Mouse (Mus musculus) left cerebral cortex, postnatal 25 days (tissue): ENCODE results near the gene Eif4g2. TPM values are rescaled to one million over a fixed set of nuclear protein-coding genes. Genes with fewer than 3 reads are reported as not detected.

Experiments
- DNase-seq, 2 experiments: peaks; one replicate each; pipeline ENCODE4 v3.0.0; 2022; ENCODE audit warnings: low spot score in 2 of 2, mixed read lengths in 1 of 2
- intact Hi-C: fragments of 180-260 bp; cut with DNase I; formaldehyde crosslinking; loops from one replicate; pipeline ENCODE4 v1.15.1; 2025
- total RNA-seq, 2 experiments: library from RNA; stranded (reverse); gene quantifications; 2 replicates each; pipeline ENCODE4 v1.2.3; 2021

Eif4g2 gene
- total RNA-seq, 2 experiments from 2014 or later = 667 to 689 TPM

- intact Hi-C loops = loop anchor here (5.0 kb wide), 1 partner anchor 33 kb away; no protein-coding TSS in a partner anchor
- DNase-seq = no peak
Observed at GRCm38 (mm10) chr7:111075288-111075687, 7.5 kb downstream of the Eif4g2 start.

GRCm38 (mm10) chr7:111072410-111072809, 10.4 kb downstream of the Eif4g2 start:
- no peak for DNase-seq
- intact Hi-C loops = no loop called here

- intact Hi-C loops = no loop called here
- DNase-seq = no peak
Observed at GRCm38 (mm10) chr7:111070167-111070496, 12.7 kb downstream of the Eif4g2 start.

GRCm38 (mm10) chr7:111069439-111070166, 13.2 kb downstream of the Eif4g2 start:
- no peak for DNase-seq
- intact Hi-C loops = no loop called here

GRCm38 (mm10) chr7:111068181-111068580, 14.6 kb downstream of the Eif4g2 start:
- intact Hi-C loops = no loop called here
- DNase-seq = no peak

GRCm38 (mm10) chr7:111062971-111063370, 19.9 kb downstream of the Eif4g2 start:
- DNase-seq = no peak
- intact Hi-C loops = no loop called here

- DNase-seq = no peak
- intact Hi-C loops = no loop called here
Observed at GRCm38 (mm10) chr7:111059527-111059926, 23.3 kb downstream of the Eif4g2 start.

GRCm38 (mm10) chr7:111055984-111056657, 26.7 kb downstream of the Eif4g2 start:
- no peak for DNase-seq
- intact Hi-C loops = no loop called here

- DNase-seq = no peak
- intact Hi-C loops = no loop called here
Observed at GRCm38 (mm10) chr7:111055221-111055620, 27.6 kb downstream of the Eif4g2 start.

- peak; percentile 47 to 69 for DNase-seq
- intact Hi-C loops = loop anchor here (5.0 kb wide), 2 partner anchors 187 to 917 kb away; no protein-coding TSS in a partner anchor
Observed at GRCm38 (mm10) chr7:111049652-111050421, 33.0 kb downstream of the Eif4g2 start.

GRCm38 (mm10) chr7:111048920-111049319, 33.9 kb downstream of the Eif4g2 start:
- DNase-seq = no peak
- intact Hi-C loops = loop anchor here (5.0 kb wide), 1 partner anchor 188 kb away; no protein-coding TSS in a partner anchor

- intact Hi-C loops = no loop called here
- no peak for DNase-seq
Observed at GRCm38 (mm10) chr7:111029046-111029553, 53.7 kb downstream of the Eif4g2 start.

GRCm38 (mm10) chr7:111028281-111029045, 54.4 kb downstream of the Eif4g2 start, which contains the start of gene Ctr9:
Gene Ctr9, plus strand, starts transcription at chr7:111028951.
- intact Hi-C loops = no loop called here
- peak; percentile 95 for DNase-seq

GRCm38 (mm10) chr7:111024912-111025311, 57.9 kb downstream of the Eif4g2 start:
- no peak for DNase-seq
- intact Hi-C loops = no loop called here

GRCm38 (mm10) chr7:111024068-111024594, 58.7 kb downstream of the Eif4g2 start:
- DNase-seq = peak in 1 of 2 experiments; percentile 9
- intact Hi-C loops = no loop called here

- no peak for DNase-seq
- intact Hi-C loops = no loop called here
Observed at GRCm38 (mm10) chr7:111020814-111021213, 62.0 kb downstream of the Eif4g2 start.
